ENCODE assay signal across 22 mouse cellular contexts in genomic region chr5:135829381-135829780, GRCm38 (mm10). TPM values are rescaled to one million over a fixed set of nuclear protein-coding genes. Genes with fewer than 3 reads are reported as not detected.
DNase-seq lines count a peak whose midpoint lies in the region; ATAC-seq lines count a peak whose summit lies in the region.
"Had no signal": no experiment of that assay in that cellular context is flagged by ENCODE, and none has a peak within 500 bp of the region (broad histone marks: within the 10 kb centered on the region; RNA-seq: fewer than 3 reads in every experiment).

No protein-coding gene starts in this region.

- H3K4me1 ChIP-seq in kidney, embryonic 14.5 days (ENCODE audit: control insufficient read depth, insufficient read depth, low read length) = no peaks in the 10 kb centered on the region

- no peak overlapping the region for H3K27ac ChIP-seq in kidney, embryonic 14.5 days (ENCODE audit: low read depth, low read length)
- H3K27ac ChIP-seq: embryonic facial prominence, embryonic 10.5 days; embryonic facial prominence, embryonic 12.5 days; forebrain, embryonic 13.5 days; forebrain, embryonic 15.5 days had no signal

- no peak overlapping the region for H3K9ac ChIP-seq in kidney, embryonic 14.5 days (ENCODE audit: low read depth, low read length)
- H3K9ac ChIP-seq: embryonic facial prominence, embryonic 12.5 days; forebrain, embryonic 13.5 days; forebrain, embryonic 15.5 days; forebrain, postnatal 0 days had no signal

- H3K4me2 ChIP-seq in kidney, embryonic 14.5 days (replicated peaks; ENCODE audit: low read depth, low read length) = no peak overlapping the region
- H3K4me2 ChIP-seq: embryonic facial prominence, embryonic 12.5 days; forebrain, embryonic 13.5 days; forebrain, embryonic 15.5 days had no signal

- H3K36me3 ChIP-seq in kidney, embryonic 14.5 days (ENCODE audit: control insufficient read depth, insufficient read depth, low read length) = no peaks in the 10 kb centered on the region
- H3K36me3 ChIP-seq: embryonic facial prominence, embryonic 10.5 days; embryonic facial prominence, embryonic 12.5 days; forebrain, embryonic 15.5 days had no signal

- no peak for ATAC-seq in kidney, embryonic 14.5 days (ENCODE audit: low FRiP score, low TSS enrichment)
- ATAC-seq: forebrain, embryonic 13.5 days; forebrain, embryonic 15.5 days; forebrain, postnatal 0 days had no signal

- no peaks in the 10 kb centered on the region for H3K27me3 ChIP-seq in kidney, embryonic 14.5 days (ENCODE audit: control insufficient read depth, insufficient read depth, low read length)
- H3K27me3 ChIP-seq: embryonic facial prominence, embryonic 12.5 days; forebrain, embryonic 15.5 days had no signal

- WGBS in kidney, embryonic 14.5 days = 81% methylated on average over 8 of the region's 8 CpGs

- no peaks in the 10 kb centered on the region for H3K9me3 ChIP-seq in kidney, embryonic 14.5 days (ENCODE audit: control insufficient read depth, low read length)
- H3K9me3 ChIP-seq: embryonic facial prominence, embryonic 10.5 days; embryonic facial prominence, embryonic 12.5 days; forebrain, embryonic 13.5 days; forebrain, embryonic 15.5 days had no signal

- DNase-seq in kidney, adult 11 months = peak; percentile 17
- DNase-seq in kidney, adult 18-20 months = no peak
- DNase-seq in kidney, adult 8-10 months = peak; percentile 16 to 34
- DNase-seq in kidney, postnatal 4 days = no peak
- DNase-seq in kidney, postnatal 36 days = peak; percentile 4 to 42
- no peak for DNase-seq in embryo, embryonic 10.5 days (ENCODE audit: low spot score)
- DNase-seq: adrenal gland, adult 2 months; adrenal gland, postnatal 10 days; adrenal gland, postnatal 25 days; cerebellum, adult 11 months; cerebellum, adult 8-10 months; cerebellum, adult 9-11 months; cerebellum, postnatal 14 days; cerebellum, postnatal 36 days; forebrain, postnatal 0 days had no signal

- H3K4me3 ChIP-seq in kidney, embryonic 14.5 days (ENCODE audit: low read length) = no peak overlapping the region
- H3K4me3 ChIP-seq: embryonic facial prominence, embryonic 10.5 days; embryonic facial prominence, embryonic 12.5 days; forebrain, embryonic 13.5 days; forebrain, embryonic 15.5 days had no signal

RNA-seq across cellular contexts. Expression of gene Srrm3, which starts 22.7 kb away (rescaled TPM):
- polyA plus RNA-seq in kidney, embryonic 14.5 days (2014; fragmentation: Nextera tagmentation; extraction: Ambion mirVana) = 0.09 and 0.11 TPM in 2 replicates
- polyA plus RNA-seq: C2C12 had no signal

RNA-seq across cellular contexts. Expression of gene Mdh2, which starts 51.1 kb away (rescaled TPM):
- 429 and 590 TPM in 2 replicates for polyA plus RNA-seq in kidney, embryonic 14.5 days (2014; fragmentation: Nextera tagmentation; extraction: Ambion mirVana)

RNA-seq across cellular contexts. Expression of gene Styxl1, which starts 51.2 kb away (rescaled TPM):
- polyA plus RNA-seq in kidney, embryonic 14.5 days (2014; fragmentation: Nextera tagmentation; extraction: Ambion mirVana) = 0.19 and 0.72 TPM in 2 replicates
- polyA plus RNA-seq: C2C12; forebrain, embryonic 11.5 days had no signal

RNA-seq across cellular contexts. Expression of gene Hspb1, which starts 58.3 kb away (rescaled TPM):
- 32.4 and 36.9 TPM in 2 replicates for polyA plus RNA-seq in kidney, embryonic 14.5 days (2014; fragmentation: Nextera tagmentation; extraction: Ambion mirVana)

Comparison
In these comparisons a context has a peak if more than half of its experiments do, and no peak if none do; other contexts are left out.
1. DNase-seq: peak in kidney, adult 11 months (single experiment), kidney, adult 8-10 months (2 of 2) and kidney, postnatal 36 days (2 of 2); none in kidney, adult 18-20 months (single experiment), kidney, postnatal 4 days (0 of 2) and embryo, embryonic 10.5 days (single experiment).